Mouse (Mus musculus) erythroblast, adult 5-6 weeks (primary cell): Measurements from ENCODE around the gene Hba-a1. TPM values are rescaled to one million over a fixed set of nuclear protein-coding genes. Genes with fewer than 3 reads are reported as not detected.

Experiments used
- ATAC-seq: replicated peaks from 2 replicates; pipeline ENCODE4 v1.8.0; 2016; ENCODE audit warnings: moderate number of reproducible peaks, mild to moderate bottlenecking, moderate TSS enrichment, inconsistent platforms; ENCODE audit not compliant: poor library complexity, low FRiP score, severe bottlenecking
- total RNA-seq, 2 experiments: library from RNA; stranded (forward) in 1 of 2; stranded (reverse) in 1 of 2; fragments of 150-400 nt in 1 of 2; fragments of 200-764, 138-1000 nt in 1 of 2; gene quantifications; 2 replicates each; pipeline versions ENCODE4 v1.2.3 to v1.2.4; 2015 to 2017; ENCODE audit warnings: low replicate concordance in 2 of 2

Gene Hba-a1
- total RNA-seq, 2 experiments from 2014 or later, result 24,674 to 59,368 TPM

DNA sequence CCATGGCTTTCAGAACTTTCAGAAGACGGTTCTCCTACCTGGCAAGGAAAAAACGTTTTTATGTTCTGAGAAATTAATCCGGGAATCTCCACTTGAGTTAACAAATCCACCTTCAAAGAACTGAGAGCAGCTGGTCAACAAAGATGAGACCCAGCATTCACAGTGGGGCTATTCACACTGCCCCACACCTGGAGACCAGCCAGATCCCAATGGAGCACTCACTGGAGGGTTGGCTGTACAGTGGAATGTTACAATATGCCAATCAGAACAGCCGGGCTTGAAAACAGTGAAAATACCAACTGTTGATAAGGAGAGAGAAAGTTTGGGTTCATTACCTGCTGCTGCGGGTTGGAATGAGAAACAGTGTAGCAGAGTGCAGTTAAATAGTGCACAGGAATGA lies 48.5 kb downstream of the Hba-a1 start:
- no peak for ATAC-seq

DNA sequence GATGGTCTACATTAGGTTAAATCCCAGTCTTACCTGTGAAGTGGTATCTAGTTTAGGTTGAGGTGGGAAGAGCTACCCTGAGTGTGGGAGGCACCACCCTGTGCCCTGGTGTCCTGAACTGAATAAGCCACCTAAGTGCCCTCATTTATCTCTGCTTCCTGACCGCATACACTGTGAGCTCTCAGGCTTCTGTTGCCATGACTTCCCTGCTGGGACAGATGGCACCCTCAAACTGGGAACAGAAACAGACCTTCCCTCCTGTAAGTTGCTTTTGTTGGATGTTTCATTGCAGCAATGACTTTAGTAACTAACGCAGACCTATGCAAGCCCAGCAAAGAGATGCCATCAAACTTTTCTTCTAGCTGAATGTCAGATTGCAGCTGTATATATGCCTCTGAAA lies 49.9 kb downstream of the Hba-a1 start:
- ATAC-seq, result no peak; the same call in 1 of the 2 replicates

Other genes with a start within 250 kb of the Hba-a1 start
- gene Il9r, start 83.2 kb upstream of the Hba-a1 start, total RNA-seq (2015; ENCODE audit: low replicate concordance), result not detected in 2 replicates
- not detected in 2 replicates for gene Il9r, start 83.2 kb upstream of the Hba-a1 start, total RNA-seq (2017; ENCODE audit: low replicate concordance)
- 64.4 and 68.3 TPM in 2 replicates for gene Snrnp25, start 78.1 kb upstream of the Hba-a1 start, total RNA-seq (2015; ENCODE audit: low replicate concordance)
- 29.9 and 61.1 TPM in 2 replicates for gene Snrnp25, start 78.1 kb upstream of the Hba-a1 start, total RNA-seq (2017; ENCODE audit: low replicate concordance)
- gene Rhbdf1, start 61.2 kb upstream of the Hba-a1 start, total RNA-seq (2015; ENCODE audit: low replicate concordance), result not detected in 2 replicates
- gene Rhbdf1, start 61.2 kb upstream of the Hba-a1 start, total RNA-seq (2017; ENCODE audit: low replicate concordance), result 1.2 and 7.5 TPM in 2 replicates
- gene Mpg, start 57.0 kb upstream of the Hba-a1 start, total RNA-seq (2015; ENCODE audit: low replicate concordance), result 21.3 and 22.1 TPM in 2 replicates
- gene Mpg, start 57.0 kb upstream of the Hba-a1 start, total RNA-seq (2017; ENCODE audit: low replicate concordance), result 29.0 and 33.3 TPM in 2 replicates
- gene Nprl3, start 15.8 kb upstream of the Hba-a1 start, total RNA-seq (2015; ENCODE audit: low replicate concordance), result 58.0 and 62.7 TPM in 2 replicates
- 166 and 187 TPM in 2 replicates for gene Nprl3, start 15.8 kb upstream of the Hba-a1 start, total RNA-seq (2017; ENCODE audit: low replicate concordance)
- 7.9 and 8.8 TPM in 2 replicates for gene Hba-x, start 7.1 kb upstream of the Hba-a1 start, total RNA-seq (2015; ENCODE audit: low replicate concordance)
- gene Hba-x, start 7.1 kb upstream of the Hba-a1 start, total RNA-seq (2017; ENCODE audit: low replicate concordance), result 0.68 and 2.2 TPM in 2 replicates
- 294 and 334 TPM in 2 replicates for gene Hbq1b, start 3.5 kb downstream of the Hba-a1 start, total RNA-seq (2015; ENCODE audit: low replicate concordance)
- gene Hbq1b, start 3.5 kb downstream of the Hba-a1 start, total RNA-seq (2017; ENCODE audit: low replicate concordance), result 138 and 139 TPM in 2 replicates
- gene Hba-a2, start 13.0 kb downstream of the Hba-a1 start, total RNA-seq (2015; ENCODE audit: low replicate concordance), result 143,341 and 149,783 TPM in 2 replicates
- 224,706 and 268,423 TPM in 2 replicates for gene Hba-a2, start 13.0 kb downstream of the Hba-a1 start, total RNA-seq (2017; ENCODE audit: low replicate concordance)
- gene Hbq1a, start 16.6 kb downstream of the Hba-a1 start, total RNA-seq (2015; ENCODE audit: low replicate concordance), result 28.2 and 42.2 TPM in 2 replicates
- 17.0 and 21.0 TPM in 2 replicates for gene Hbq1a, start 16.6 kb downstream of the Hba-a1 start, total RNA-seq (2017; ENCODE audit: low replicate concordance)
- gene Sh3pxd2b, start 64.3 kb downstream of the Hba-a1 start, total RNA-seq (2015; ENCODE audit: low replicate concordance), result 0.42 and 0.96 TPM in 2 replicates
- gene Sh3pxd2b, start 64.3 kb downstream of the Hba-a1 start, total RNA-seq (2017; ENCODE audit: low replicate concordance), result 0.28 and 0.85 TPM in 2 replicates
- gene Ubtd2, start 171.9 kb downstream of the Hba-a1 start, total RNA-seq (2015; ENCODE audit: low replicate concordance), result 0.58 and 1.3 TPM in 2 replicates
- not detected in 2 replicates for gene Ubtd2, start 171.9 kb downstream of the Hba-a1 start, total RNA-seq (2017; ENCODE audit: low replicate concordance)
- not detected in 2 replicates for gene Efcab9, start 248.6 kb downstream of the Hba-a1 start, total RNA-seq (2015; ENCODE audit: low replicate concordance)
- gene Efcab9, start 248.6 kb downstream of the Hba-a1 start, total RNA-seq (2017; ENCODE audit: low replicate concordance), result not detected in 2 replicates
- gene Stk10, start 249.8 kb downstream of the Hba-a1 start, total RNA-seq (2015; ENCODE audit: low replicate concordance), result 11.5 and 18.3 TPM in 2 replicates
- gene Stk10, start 249.8 kb downstream of the Hba-a1 start, total RNA-seq (2017; ENCODE audit: low replicate concordance), result 9.9 and 19.2 TPM in 2 replicates